Mouse (Mus musculus) liver, embryonic 15.5 days (tissue): ENCODE measurements around the gene Pitpnc1. TPM values are rescaled to one million over a fixed set of nuclear protein-coding genes. Genes with fewer than 3 reads are reported as not detected.

Experiments
- ATAC-seq: fragments of 200-750 bp; cut with Nextera tagmentation; 2 replicates; pipeline ENCODE4 v1.8.0; 2017; ENCODE audit warnings: moderate number of reproducible peaks, mild to moderate bottlenecking, moderate library complexity; ENCODE audit not compliant: insufficient read depth
- H3K27ac ChIP-seq: fragments of 300-500 bp; sonication (generic); replicated peaks from 2 replicates; pipeline ENCODE4 v1.5.1; 2015; ENCODE audit warnings: mild to moderate bottlenecking, inconsistent platforms
- H3K27me3 ChIP-seq: fragments of 300-500 bp; sonication (generic); 2 replicates; pipeline ENCODE4 v1.6.1; 2015; ENCODE audit warnings: mild to moderate bottlenecking, inconsistent platforms
- H3K36me3 ChIP-seq: fragments of 300-500 bp; sonication (generic); replicated peaks from 2 replicates; pipeline ENCODE4 v1.6.1; 2015; ENCODE audit warnings: moderate library complexity, mild to moderate bottlenecking, inconsistent platforms
- H3K4me1 ChIP-seq: fragments of 300-500 bp; sonication (generic); replicated peaks from 2 replicates; pipeline ENCODE4 v1.6.1; 2015; ENCODE audit warnings: inconsistent platforms
- H3K4me2 ChIP-seq: fragments of 300-500 bp; sonication (generic); 2 replicates; pipeline ENCODE4 v1.6.1; 2015; ENCODE audit warnings: moderate library complexity, mild to moderate bottlenecking, inconsistent platforms
- H3K4me3 ChIP-seq: fragments of 300-500 bp; sonication (generic); replicated peaks from 2 replicates; pipeline ENCODE4 v1.5.1; 2015; ENCODE audit warnings: mild to moderate bottlenecking, inconsistent platforms
- H3K9ac ChIP-seq: fragments of 300-500 bp; sonication (generic); 2 replicates; pipeline ENCODE4 v1.6.1; 2015; ENCODE audit warnings: moderate library complexity, mild to moderate bottlenecking, inconsistent platforms
- H3K9me3 ChIP-seq: fragments of 300-500 bp; sonication (generic); replicated peaks from 2 replicates; pipeline ENCODE4 v1.6.1; 2016; ENCODE audit warnings: inconsistent platforms
- WGBS: fragments of 180-500 bp; shearing (Covaris S2); methylation state at CpG from one replicate; pipeline ENCODE4 v1.1.7; 2015; ENCODE audit warnings: mixed read lengths; ENCODE audit not compliant: insufficient replicate concordance; 5-methylcytosine and 5-hydroxymethylcytosine counted together
- polyA plus RNA-seq: library from polyadenylated mRNA; unstranded; fragments of >200 nt; fragmentation: Nextera tagmentation; extraction: Ambion mirVana; gene quantifications from 2 replicates; pipeline ENCODE4 v1.2.1, GENCODE M21; 2015

Pitpnc1 gene
- polyA plus RNA-seq, 1 experiment from 2014 or later, result 7.0 TPM

DNA sequence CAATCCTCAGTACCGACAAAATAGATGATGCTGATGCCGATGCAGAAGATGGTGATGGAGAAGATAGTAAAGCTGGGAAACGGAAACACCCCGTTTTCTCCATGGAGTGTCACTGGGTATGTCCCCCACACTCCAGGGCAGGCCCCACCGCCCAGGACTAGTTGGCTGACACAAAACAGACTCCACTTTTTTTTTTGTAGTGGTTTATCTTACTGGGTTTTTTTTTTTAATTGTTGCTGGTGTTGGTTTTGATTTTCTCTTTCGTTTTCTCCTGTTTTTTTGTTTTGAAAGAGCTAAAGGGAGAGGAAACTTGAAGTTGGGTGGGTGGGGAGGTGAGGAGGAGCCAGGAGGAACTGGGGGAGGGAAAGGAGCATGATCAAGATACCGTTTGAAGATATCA lies 18.4 kb downstream of the Pitpnc1 start:
- WGBS, result 73% methylated on average over 7 of the region's 7 CpGs
- H3K27ac ChIP-seq, result peak overlapping the region; percentile 91
- no peaks in the 10 kb centered on the region for H3K27me3 ChIP-seq
- H3K9ac ChIP-seq, result no peak overlapping the region
- no peaks in the 10 kb centered on the region for H3K9me3 ChIP-seq
- ATAC-seq, result no peak
- H3K4me3 ChIP-seq, result no peak overlapping the region
- H3K36me3 ChIP-seq, result peaks cover 12% of the 10 kb centered on the region; the same call in 1 of the 2 replicates
- no peak overlapping the region for H3K4me2 ChIP-seq
- H3K4me1 ChIP-seq, result peaks cover 68% of the 10 kb centered on the region

DNA sequence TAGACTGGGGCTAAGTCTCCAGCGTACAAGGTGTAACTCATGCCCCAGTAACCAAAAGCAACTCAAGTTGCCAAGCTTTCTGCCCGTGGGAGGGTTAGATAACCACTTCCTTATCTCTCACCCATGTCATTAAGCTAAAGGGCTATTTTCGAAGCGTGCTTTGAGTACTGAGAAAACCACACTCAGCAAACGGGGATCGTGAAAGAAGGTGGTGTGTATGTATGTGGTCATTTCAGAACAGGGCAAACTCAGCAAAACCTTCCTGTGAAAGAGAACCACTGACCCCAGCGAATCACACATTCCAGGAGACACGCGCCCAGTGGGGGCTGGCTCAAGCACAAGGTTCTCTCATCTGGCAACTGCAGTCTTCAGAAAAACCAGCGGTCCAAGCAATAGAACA lies 19.4 kb downstream of the Pitpnc1 start:
- peak; percentile 65 for ATAC-seq
- Histone ChIP-seq H3K9ac (peak overlapping the region; percentile 61), H3K27ac (peak overlapping the region; percentile 91), H3K4me1 (peaks cover 75% of the 10 kb centered on the region), H3K9me3 (no peaks in the 10 kb centered on the region), H3K27me3 (no peaks in the 10 kb centered on the region), H3K4me2 (peak overlapping the region; percentile 70), H3K4me3 (peak overlapping the region; percentile 25), H3K36me3 (peaks cover 12% of the 10 kb centered on the region; the same call in 1 of the 2 replicates)
- whole genome bisulfite sequencing, result 10% methylated on average over 10 of the region's 10 CpGs

DNA sequence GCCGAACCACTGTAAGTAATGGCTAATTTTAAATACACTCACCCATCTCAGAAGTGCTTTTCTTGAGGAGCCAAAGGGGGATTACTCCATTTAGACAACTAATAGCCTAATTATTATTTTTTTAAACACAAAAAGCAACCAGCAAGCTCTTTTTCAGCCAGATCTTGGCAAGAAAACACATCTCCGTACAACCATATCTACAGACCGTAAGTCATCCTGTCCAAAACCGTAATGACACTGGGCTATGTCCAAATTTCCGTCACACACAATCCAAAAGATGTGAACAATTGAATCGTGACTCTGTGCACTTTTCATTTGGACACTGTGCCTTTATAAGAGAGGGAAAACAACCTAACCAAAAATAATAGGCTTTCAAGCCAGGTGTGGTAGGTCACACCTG lies 20.4 kb downstream of the Pitpnc1 start:
- ATAC-seq, result no peak
- Histone ChIP-seq H3K9me3 (no peaks in the 10 kb centered on the region), H3K27ac (peak overlapping the region; percentile 91), H3K36me3 (peaks cover 12% of the 10 kb centered on the region; the same call in 1 of the 2 replicates), H3K4me1 (peaks cover 79% of the 10 kb centered on the region), H3K9ac (peak overlapping the region; percentile 61; the same call in 1 of the 2 replicates), H3K4me2 (peak overlapping the region; percentile 70), H3K27me3 (no peaks in the 10 kb centered on the region), H3K4me3 (no peak overlapping the region; the same call in 1 of the 2 replicates)
- WGBS, result 73% methylated on average over 6 of the region's 6 CpGs

DNA sequence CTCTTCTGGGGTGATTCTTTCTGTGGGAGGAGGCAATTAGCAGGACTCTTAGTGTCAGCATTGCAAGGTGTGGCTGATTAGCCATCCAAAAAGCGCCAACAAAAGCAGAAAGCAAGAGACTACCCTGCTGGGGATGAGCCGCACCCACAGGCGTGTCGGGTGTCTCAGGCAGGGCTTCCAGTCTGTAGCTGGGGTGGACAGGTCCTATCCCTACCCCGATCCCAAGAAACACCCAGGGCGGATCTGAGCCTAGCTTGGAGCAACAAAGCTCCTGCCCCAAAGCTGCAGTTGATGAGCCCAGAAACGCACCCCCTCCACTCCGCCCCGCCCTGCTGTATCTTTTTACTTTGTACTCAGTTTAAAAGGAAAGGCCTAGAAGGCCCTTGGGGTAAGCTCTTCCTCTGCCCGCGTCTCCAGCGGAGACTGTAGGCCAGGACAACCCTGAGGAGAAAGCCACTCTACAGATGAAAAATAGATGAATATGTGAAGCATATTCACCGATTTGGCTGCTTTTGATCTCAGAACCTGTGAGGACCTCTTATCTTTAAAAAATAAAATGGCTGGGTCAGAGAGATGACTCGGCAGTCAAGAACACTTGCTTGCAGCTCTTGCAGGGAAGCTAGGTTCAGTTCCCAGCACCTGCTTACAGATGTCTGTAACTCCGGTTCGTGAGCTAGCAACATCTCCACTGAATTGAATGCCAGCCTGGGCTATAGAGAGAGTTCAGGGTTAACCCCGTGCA lies 21.2 kb downstream of the Pitpnc1 start:
- no peaks in the 10 kb centered on the region for H3K9me3 ChIP-seq
- H3K4me3 ChIP-seq, result peak overlapping the region; percentile 25
- H3K27me3 ChIP-seq, result no peaks in the 10 kb centered on the region
- peaks cover 12% of the 10 kb centered on the region; the same call in 1 of the 2 replicates for H3K36me3 ChIP-seq
- 21% methylated on average over 17 of the region's 17 CpGs for WGBS
- H3K27ac ChIP-seq, result peak overlapping the region; percentile 91
- peak overlapping the region; percentile 70 for H3K4me2 ChIP-seq
- ATAC-seq, result peak; percentile 79
- H3K9ac ChIP-seq, result peak overlapping the region; percentile 61
- peaks cover 74% of the 10 kb centered on the region for H3K4me1 ChIP-seq

DNA sequence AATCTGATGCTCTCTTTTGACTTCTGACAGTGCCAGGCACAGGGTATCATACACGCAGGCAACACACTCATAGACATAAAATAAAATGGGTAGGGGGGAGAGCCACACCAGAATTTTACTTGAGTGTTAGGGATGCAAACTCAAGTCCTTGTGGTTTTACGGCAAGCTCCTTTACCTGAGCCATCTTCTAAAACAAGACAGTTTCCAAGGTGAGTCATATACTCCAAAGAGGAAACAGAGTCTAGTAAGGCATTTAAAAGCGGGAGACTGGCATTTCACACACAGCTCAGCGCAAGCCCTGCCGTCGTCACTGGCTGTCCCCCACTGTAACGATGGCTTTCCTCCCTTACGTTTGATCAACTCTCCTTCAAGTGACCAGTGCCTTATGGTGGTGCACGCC lies 22.6 kb downstream of the Pitpnc1 start:
- WGBS, result 71% methylated on average over 9 of the region's 9 CpGs
- no peak for ATAC-seq
- Histone ChIP-seq H3K27ac (peak overlapping the region; percentile 91), H3K9ac (peak overlapping the region; percentile 43), H3K9me3 (no peaks in the 10 kb centered on the region), H3K36me3 (no peaks in the 10 kb centered on the region), H3K4me2 (peak overlapping the region; percentile 56), H3K4me1 (peaks cover 80% of the 10 kb centered on the region), H3K27me3 (no peaks in the 10 kb centered on the region), H3K4me3 (no peak overlapping the region; the same call in 1 of the 2 replicates)

DNA sequence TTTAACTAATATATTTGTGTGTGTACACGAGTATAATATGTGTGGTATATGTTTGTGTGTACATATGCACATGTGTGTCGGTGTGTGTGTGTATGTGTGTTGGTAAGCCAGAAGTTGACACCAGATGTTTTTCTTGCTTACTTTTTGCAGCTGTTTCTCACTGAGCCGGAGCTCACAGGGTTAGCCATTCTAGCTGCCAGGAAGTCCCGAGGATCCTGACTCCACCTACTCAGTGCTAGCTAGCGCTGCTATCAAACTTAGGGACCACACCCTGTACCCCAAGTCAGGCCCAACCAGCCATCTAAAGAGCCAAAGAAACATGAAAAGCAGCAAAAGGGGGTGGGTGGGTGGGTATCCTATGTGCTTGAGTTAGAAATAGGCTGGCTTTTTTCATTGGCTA lies 23.1 kb downstream of the Pitpnc1 start:
- peak overlapping the region; percentile 91 for H3K27ac ChIP-seq
- 25% methylated on average over 5 of the region's 5 CpGs for WGBS
- H3K4me2 ChIP-seq, result peak overlapping the region; percentile 56

DNA sequence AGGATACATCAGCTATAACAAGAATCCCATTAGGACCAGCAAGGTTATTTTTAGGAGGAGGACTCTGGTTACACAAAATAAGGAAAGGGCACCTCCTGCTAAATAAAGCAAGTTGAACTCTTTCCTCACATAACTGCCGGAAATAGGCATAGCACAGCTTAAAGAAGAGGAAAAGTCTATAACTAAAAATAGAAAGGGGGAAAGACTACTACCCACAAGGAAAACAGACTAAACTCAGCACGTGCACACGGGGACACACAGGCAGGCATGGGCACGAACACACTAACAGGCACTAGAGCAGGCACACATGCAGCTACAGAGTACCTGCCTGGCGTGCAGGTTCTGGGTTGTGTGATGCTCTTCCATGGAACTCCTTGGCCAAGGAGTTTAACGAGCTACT lies 23.8 kb downstream of the Pitpnc1 start:
- Histone ChIP-seq H3K27me3 (no peaks in the 10 kb centered on the region), H3K9ac (peak overlapping the region; percentile 43; the same call in 1 of the 2 replicates), H3K4me3 (no peak overlapping the region; the same call in 1 of the 2 replicates), H3K9me3 (no peaks in the 10 kb centered on the region), H3K27ac (peak overlapping the region; percentile 91), H3K4me2 (peak overlapping the region; percentile 56), H3K36me3 (no peaks in the 10 kb centered on the region), H3K4me1 (peaks cover 82% of the 10 kb centered on the region)
- 43% methylated on average over 6 of the region's 6 CpGs for WGBS
- ATAC-seq, result no peak

More for the DNA sequence above, 23.1 kb downstream of the Pitpnc1 start:
- H3K4me1 ChIP-seq, result peaks cover 83% of the 10 kb centered on the region
- no peaks in the 10 kb centered on the region for H3K9me3 ChIP-seq
- H3K36me3 ChIP-seq, result no peaks in the 10 kb centered on the region
- no peaks in the 10 kb centered on the region for H3K27me3 ChIP-seq
- peak overlapping the region; percentile 24 for H3K4me3 ChIP-seq
- ATAC-seq, result peak; percentile 76
- H3K9ac ChIP-seq, result peak overlapping the region; percentile 43

DNA sequence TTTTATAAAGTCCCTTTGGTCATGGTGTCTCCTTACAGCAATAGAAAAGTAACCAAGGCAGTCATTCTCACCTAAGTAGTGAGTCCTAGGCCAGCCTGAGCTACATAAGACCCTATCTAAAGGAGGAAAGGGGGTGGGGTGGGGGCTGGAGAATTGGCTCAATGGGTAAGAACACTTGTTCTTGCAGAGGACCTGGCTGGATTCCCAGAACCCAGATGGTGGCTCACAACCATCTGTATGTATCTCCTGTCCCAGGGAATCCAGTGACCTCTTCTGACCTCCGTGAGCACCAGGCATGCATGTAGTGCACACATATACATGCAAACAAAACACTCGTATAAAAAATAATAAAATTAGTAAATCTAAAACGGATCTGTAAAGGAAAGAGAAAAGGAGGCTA lies 24.8 kb downstream of the Pitpnc1 start:
- peaks cover 72% of the 10 kb centered on the region for H3K4me1 ChIP-seq

DNA sequence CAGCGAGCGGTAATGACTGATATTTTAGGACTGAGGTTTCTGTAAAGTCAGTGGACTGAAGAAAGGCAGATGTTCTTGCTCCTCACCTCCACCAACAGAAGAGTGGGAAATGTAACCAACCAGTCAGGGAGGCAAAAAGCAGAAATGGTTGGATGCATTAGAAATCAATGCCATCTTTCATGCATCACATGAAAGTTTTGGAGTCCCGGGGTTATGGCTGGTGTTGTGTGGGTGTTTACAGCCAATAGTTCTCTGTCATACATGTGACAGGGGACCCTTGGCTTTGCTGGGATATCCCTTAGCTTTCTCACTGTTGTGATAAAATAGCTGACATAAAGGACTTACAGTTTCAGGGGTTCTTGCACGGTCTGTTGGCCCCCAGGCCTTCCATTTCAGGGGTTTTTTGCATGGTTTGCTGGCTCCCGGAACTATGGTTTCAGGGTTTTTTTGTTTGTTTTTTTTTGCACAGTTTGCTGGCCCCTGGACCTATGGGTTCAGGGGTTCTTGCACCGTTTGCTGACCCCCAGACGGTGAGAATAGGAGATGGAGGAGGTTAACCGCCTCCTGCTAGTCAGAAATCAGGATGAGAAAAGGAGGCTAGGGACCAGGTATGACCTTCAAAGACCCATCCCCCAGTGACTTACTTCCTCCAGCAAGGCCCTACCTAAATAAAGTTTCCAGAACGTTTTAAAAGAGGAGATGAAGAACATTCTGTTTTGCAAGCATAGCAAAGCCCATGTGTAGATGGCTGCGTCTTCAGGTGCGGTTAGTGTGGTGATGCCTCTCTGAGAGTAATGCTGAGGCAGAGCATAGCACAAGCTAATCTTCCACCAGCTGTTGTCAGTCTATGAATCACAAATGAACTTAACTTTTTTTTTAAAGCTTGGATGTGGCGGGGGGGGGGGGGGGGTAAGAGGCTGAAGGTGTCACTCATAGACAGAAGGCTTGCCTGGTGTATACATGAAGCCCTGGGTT lies 27.1 kb downstream of the Pitpnc1 start:
- Histone ChIP-seq H3K4me1 (peaks cover 58% of the 10 kb centered on the region), H3K36me3 (no peaks in the 10 kb centered on the region), H3K9me3 (no peaks in the 10 kb centered on the region), H3K4me2 (no peak overlapping the region), H3K4me3 (no peak overlapping the region), H3K9ac (no peak overlapping the region), H3K27ac (no peak overlapping the region), H3K27me3 (no peaks in the 10 kb centered on the region)
- ATAC-seq, result no peak
- WGBS, result 69% methylated on average over 12 of the region's 12 CpGs

More for the DNA sequence above, 24.8 kb downstream of the Pitpnc1 start:
- Histone ChIP-seq H3K4me2 (no peak overlapping the region), H3K4me3 (no peak overlapping the region), H3K27ac (no peak overlapping the region), H3K36me3 (no peaks in the 10 kb centered on the region), H3K9ac (no peak overlapping the region), H3K27me3 (no peaks in the 10 kb centered on the region), H3K9me3 (no peaks in the 10 kb centered on the region)
- WGBS, result 72% methylated on average over 3 of the region's 3 CpGs
- no peak for ATAC-seq

DNA sequence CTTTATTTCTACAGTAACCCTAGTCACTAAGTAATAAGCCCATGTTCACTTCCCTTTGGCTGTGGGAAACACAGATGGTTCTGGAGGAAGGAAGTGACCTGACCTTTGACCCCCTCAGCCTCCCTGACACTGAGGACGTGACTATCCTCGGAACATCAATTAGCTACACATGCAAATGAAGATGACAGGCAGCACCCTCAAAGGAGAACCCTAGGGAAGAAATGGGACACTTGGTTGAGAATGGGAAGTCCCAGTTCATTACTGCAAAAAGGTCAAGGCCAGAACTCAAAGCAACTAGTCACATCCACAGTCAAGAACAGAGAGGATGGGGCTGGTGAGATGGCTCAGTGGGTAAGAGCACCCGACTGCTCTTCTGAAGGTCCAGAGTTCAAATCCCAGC lies 29.4 kb downstream of the Pitpnc1 start:
- Histone ChIP-seq H3K27me3 (no peaks in the 10 kb centered on the region), H3K9me3 (no peaks in the 10 kb centered on the region), H3K4me1 (peaks cover 37% of the 10 kb centered on the region), H3K36me3 (no peaks in the 10 kb centered on the region), H3K9ac (no peak overlapping the region), H3K4me2 (no peak overlapping the region), H3K27ac (no peak overlapping the region), H3K4me3 (no peak overlapping the region)
- ATAC-seq, result no peak
- 60% methylated on average over 3 of the region's 3 CpGs for WGBS

DNA sequence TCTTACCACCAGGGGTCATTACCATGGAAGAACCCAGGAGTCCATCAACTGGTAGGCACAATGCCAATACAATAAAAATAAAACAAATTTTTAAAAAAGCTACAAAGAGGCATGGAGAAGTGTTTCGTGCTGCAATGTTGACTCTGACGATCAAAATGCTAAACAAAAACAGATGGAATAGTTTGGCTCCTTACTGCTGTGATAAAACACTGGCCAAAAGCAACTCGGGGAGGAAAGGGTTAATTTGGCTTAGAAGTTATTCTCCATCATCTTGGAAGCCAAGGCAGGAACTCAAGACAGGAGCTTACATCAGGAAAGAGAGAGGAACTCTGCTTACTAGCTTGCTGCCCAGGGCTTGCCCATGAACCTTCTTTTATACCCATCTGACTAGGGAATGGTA lies 32.4 kb downstream of the Pitpnc1 start:
- Histone ChIP-seq H3K9ac (no peak overlapping the region), H3K9me3 (no peaks in the 10 kb centered on the region), H3K27me3 (no peaks in the 10 kb centered on the region), H3K4me2 (no peak overlapping the region), H3K36me3 (no peaks in the 10 kb centered on the region), H3K27ac (no peak overlapping the region), H3K4me3 (no peak overlapping the region), H3K4me1 (peaks cover 18% of the 10 kb centered on the region)
- no peak for ATAC-seq
- 75% methylated on average over 3 of the region's 3 CpGs for WGBS
